Mouse (Mus musculus): ENCODE measurements at regions not wholly inside any gene's neighbourhood (a gene's known extent, or its start where the extent isn't known, plus 50 kb on each side); places are given as distances from the start of the nearest gene placed in this dataset.

GRCm38 (mm10) chr8:109363185-109363845 is 130.5 kb upstream of the Pmfbp1 start:
- H3K4me1 ChIP-seq: peaks cover 39% of the 10 kb centered on the region
- H3K27me3 ChIP-seq (replicated peaks): no peaks in the 10 kb centered on the region
- H3K27ac ChIP-seq (replicated peaks): no peak overlapping the region
- WGBS: 95% methylated on average over 15 of the region's 15 CpGs
- no peak for ATAC-seq (ENCODE audit: low FRiP score)
- no peak overlapping the region for H3K9ac ChIP-seq (replicated peaks)
- no peaks in the 10 kb centered on the region for H3K36me3 ChIP-seq
- H3K9me3 ChIP-seq (replicated peaks): no peaks in the 10 kb centered on the region
- no peak overlapping the region for H3K4me3 ChIP-seq (replicated peaks)
- H3K4me2 ChIP-seq: no peak overlapping the region

- H3K27me3 ChIP-seq (replicated peaks): no peaks in the 10 kb centered on the region
Measured at GRCm38 (mm10) chr8:109373977-109374376, 119.8 kb upstream of the Pmfbp1 start.

GRCm38 (mm10) chr8:109384881-109385280 is 108.9 kb upstream of the Pmfbp1 start:
- H3K9ac ChIP-seq (replicated peaks): no peak overlapping the region
- H3K9me3 ChIP-seq (replicated peaks): no peaks in the 10 kb centered on the region
- no peak overlapping the region for H3K4me2 ChIP-seq
- H3K27ac ChIP-seq (replicated peaks): no peak overlapping the region
- H3K36me3 ChIP-seq: no peaks in the 10 kb centered on the region
- H3K4me1 ChIP-seq: no peaks in the 10 kb centered on the region
- no peaks in the 10 kb centered on the region for H3K27me3 ChIP-seq (replicated peaks)
- WGBS: 91% methylated on average over 3 of the region's 3 CpGs
- ATAC-seq (ENCODE audit: low FRiP score): no peak
- no peak overlapping the region for H3K4me3 ChIP-seq (replicated peaks)

More at GRCm38 (mm10) chr8:109373977-109374376, 119.8 kb upstream of the Pmfbp1 start:
- Histone ChIP-seq H3K36me3 (no peaks in the 10 kb centered on the region), H3K4me1 (no peaks in the 10 kb centered on the region), H3K4me3 (replicated peaks) (no peak overlapping the region), H3K4me2 (no peak overlapping the region), H3K9ac (replicated peaks) (no peak overlapping the region), H3K27ac (replicated peaks) (no peak overlapping the region), H3K9me3 (replicated peaks) (no peaks in the 10 kb centered on the region)
- no peak for ATAC-seq (ENCODE audit: low FRiP score)
- WGBS: 62% methylated on average over 2 of the region's 2 CpGs

- Histone ChIP-seq H3K4me2 (no peak overlapping the region), H3K9me3 (replicated peaks) (no peaks in the 10 kb centered on the region), H3K9ac (replicated peaks) (no peak overlapping the region), H3K4me1 (peaks cover 11% of the 10 kb centered on the region; the same call in 1 of the 2 replicates), H3K27me3 (replicated peaks) (no peaks in the 10 kb centered on the region), H3K4me3 (replicated peaks) (no peak overlapping the region), H3K36me3 (no peaks in the 10 kb centered on the region), H3K27ac (replicated peaks) (no peak overlapping the region)
- no peak for ATAC-seq (ENCODE audit: low FRiP score)
- 89% methylated on average over 6 of the region's 6 CpGs for WGBS
Measured at GRCm38 (mm10) chr8:109395133-109395855, 98.5 kb upstream of the Pmfbp1 start.

GRCm38 (mm10) chr8:109399616-109400015 is 94.2 kb upstream of the Pmfbp1 start:
- Histone ChIP-seq H3K27me3 (replicated peaks) (no peaks in the 10 kb centered on the region), H3K4me1 (peaks cover 11% of the 10 kb centered on the region; the same call in 1 of the 2 replicates), H3K4me3 (replicated peaks) (no peak overlapping the region), H3K9me3 (replicated peaks) (no peaks in the 10 kb centered on the region), H3K9ac (replicated peaks) (no peak overlapping the region), H3K4me2 (peak overlapping the region; percentile 23), H3K36me3 (no peaks in the 10 kb centered on the region), H3K27ac (replicated peaks) (no peak overlapping the region; the same call in 1 of the 2 replicates)
- 54% methylated on average over 11 of the region's 11 CpGs for WGBS
- ATAC-seq (ENCODE audit: low FRiP score): no peak

GRCm38 (mm10) chr8:109400192-109400591 is 93.6 kb upstream of the Pmfbp1 start:
- Histone ChIP-seq H3K4me1 (peaks cover 11% of the 10 kb centered on the region; the same call in 1 of the 2 replicates), H3K27ac (replicated peaks) (no peak overlapping the region), H3K4me3 (replicated peaks) (no peak overlapping the region), H3K4me2 (no peak overlapping the region), H3K27me3 (replicated peaks) (no peaks in the 10 kb centered on the region), H3K36me3 (no peaks in the 10 kb centered on the region), H3K9me3 (replicated peaks) (no peaks in the 10 kb centered on the region), H3K9ac (replicated peaks) (no peak overlapping the region)
- no peak for ATAC-seq (ENCODE audit: low FRiP score)
- WGBS: 88% methylated on average over 5 of the region's 5 CpGs

- no peak overlapping the region for H3K9ac ChIP-seq (replicated peaks)
- no peak overlapping the region for H3K4me2 ChIP-seq
- no peaks in the 10 kb centered on the region for H3K9me3 ChIP-seq (replicated peaks)
- H3K4me3 ChIP-seq (replicated peaks): no peak overlapping the region
- no peak overlapping the region for H3K27ac ChIP-seq (replicated peaks)
- H3K27me3 ChIP-seq (replicated peaks): no peaks in the 10 kb centered on the region
- no peaks in the 10 kb centered on the region for H3K4me1 ChIP-seq
- WGBS: 59% methylated on average over 5 of the region's 5 CpGs
- no peaks in the 10 kb centered on the region for H3K36me3 ChIP-seq
- no peak for ATAC-seq (ENCODE audit: low FRiP score)
Measured at GRCm38 (mm10) chr8:109407913-109408312, 85.9 kb upstream of the Pmfbp1 start.

GRCm38 (mm10) chr8:109410531-109410930 is 83.3 kb upstream of the Pmfbp1 start:
- 84% methylated on average over 6 of the region's 6 CpGs for WGBS
- Histone ChIP-seq H3K27me3 (replicated peaks) (no peaks in the 10 kb centered on the region), H3K4me1 (peaks cover 2% of the 10 kb centered on the region; the same call in 1 of the 2 replicates), H3K9me3 (replicated peaks) (no peaks in the 10 kb centered on the region), H3K9ac (replicated peaks) (no peak overlapping the region), H3K4me2 (no peak overlapping the region), H3K36me3 (no peaks in the 10 kb centered on the region), H3K4me3 (replicated peaks) (no peak overlapping the region), H3K27ac (replicated peaks) (no peak overlapping the region)
- ATAC-seq (ENCODE audit: low FRiP score): no peak

- H3K9ac ChIP-seq (replicated peaks): no peak overlapping the region
- peaks cover 27% of the 10 kb centered on the region for H3K4me1 ChIP-seq
- H3K27me3 ChIP-seq (replicated peaks): no peaks in the 10 kb centered on the region
- WGBS: 93% methylated on average over 5 of the region's 5 CpGs
- no peaks in the 10 kb centered on the region for H3K9me3 ChIP-seq (replicated peaks)
- H3K27ac ChIP-seq (replicated peaks): no peak overlapping the region
- no peaks in the 10 kb centered on the region for H3K36me3 ChIP-seq
- no peak overlapping the region for H3K4me3 ChIP-seq (replicated peaks)
- no peak overlapping the region for H3K4me2 ChIP-seq
- ATAC-seq (ENCODE audit: low FRiP score): no peak
Measured at GRCm38 (mm10) chr8:109413386-109413785, 80.4 kb upstream of the Pmfbp1 start.

- Histone ChIP-seq H3K36me3 (no peaks in the 10 kb centered on the region), H3K9me3 (replicated peaks) (no peaks in the 10 kb centered on the region), H3K27ac (replicated peaks) (no peak overlapping the region), H3K4me3 (replicated peaks) (no peak overlapping the region), H3K4me1 (peaks cover 37% of the 10 kb centered on the region), H3K4me2 (no peak overlapping the region), H3K9ac (replicated peaks) (no peak overlapping the region), H3K27me3 (replicated peaks) (no peaks in the 10 kb centered on the region)
- 34% methylated on average over 4 of the region's 4 CpGs for WGBS
- ATAC-seq (ENCODE audit: low FRiP score): no peak
Measured at GRCm38 (mm10) chr8:109415315-109415714, 78.5 kb upstream of the Pmfbp1 start.

- WGBS: 34% methylated on average over 11 of the region's 11 CpGs
- peak overlapping the region; percentile 48 for H3K4me2 ChIP-seq
Measured at GRCm38 (mm10) chr8:109415906-109416305, 77.9 kb upstream of the Pmfbp1 start.

More at GRCm38 (mm10) chr8:109415906-109416305, 77.9 kb upstream of the Pmfbp1 start:
- no peaks in the 10 kb centered on the region for H3K27me3 ChIP-seq (replicated peaks)
- H3K9me3 ChIP-seq (replicated peaks): no peaks in the 10 kb centered on the region
- H3K4me1 ChIP-seq: peaks cover 37% of the 10 kb centered on the region
- H3K27ac ChIP-seq (replicated peaks): peak overlapping the region; percentile 83
- 0 out of 2 replicates have a peak overlapping the region, but pooled peaks have one; percentile 40 for H3K9ac ChIP-seq (replicated peaks)
- no peak for ATAC-seq (ENCODE audit: low FRiP score)
- H3K36me3 ChIP-seq: no peaks in the 10 kb centered on the region
- no peak overlapping the region for H3K4me3 ChIP-seq (replicated peaks)

Data from neural tube, embryonic 15.5 days (tissue).